Mouse (Mus musculus): ENCODE measurements at regions not wholly inside any gene's neighbourhood (a gene's known extent, or its start where the extent isn't known, plus 50 kb on each side); places are given as distances from the start of the nearest gene placed in this dataset.

DNA sequence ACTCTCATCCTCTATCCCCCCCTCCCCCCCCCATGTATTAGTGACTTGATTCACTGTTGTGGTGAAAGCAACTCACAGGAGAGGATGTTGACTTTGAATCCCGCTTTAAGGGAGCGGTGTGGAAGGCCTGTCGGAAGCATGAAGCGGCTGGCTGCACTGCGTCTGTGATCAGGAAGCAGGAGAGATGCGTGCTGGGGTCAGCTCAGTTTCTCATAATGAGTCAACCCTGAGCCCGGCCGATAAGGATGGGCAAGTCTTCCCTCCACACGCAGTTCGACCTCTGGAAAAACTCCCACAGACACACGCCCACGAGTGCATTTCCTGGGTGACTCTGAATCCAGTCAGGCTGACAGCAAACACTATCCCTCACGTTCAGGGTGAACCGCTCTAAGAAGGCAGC lies 398.0 kb downstream of the Sox9 start:
- TF ChIP-seq CTCF (IDR thresholded peaks at IDR 0.05; ENCODE audit: low read depth, low read length) (no peak), POLR2A (IDR thresholded peaks at IDR 0.05; ENCODE audit: extremely low read depth, insufficient read depth, low read length) (no peak)
